Mouse (Mus musculus) forelimb bud, embryonic 11.5 days (tissue): ENCODE data around the gene Alg10b.
A peak's percentile ranks its signal among the peaks of the same experiment; 100 is the strongest.
"Not testable (repeated sequence)": the region's sequence is repeated elsewhere in the genome, so short reads cannot be mapped to it uniquely, and the experiment has no call there.

Experiments used
- DNase-seq: peaks from one replicate; pipeline ENCODE4 v3.0.0-alpha.2; 2012; ENCODE audit warnings: low read depth, low spot score

Gene Alg10b

GRCm38 (mm10) chr15:90223969-90224750 is at the start of gene Alg10b:
Gene Alg10b (plus strand): TSS chr15:90224311.
- peak; percentile 90 for DNase-seq

- not testable (repeated sequence) for DNase-seq
Measured at GRCm38 (mm10) chr15:90183108-90183507, 41.0 kb upstream of the Alg10b start.

- no peak for DNase-seq
Measured at GRCm38 (mm10) chr15:90183511-90183910, 40.6 kb upstream of the Alg10b start.

- DNase-seq, result no peak
Measured at GRCm38 (mm10) chr15:90184743-90185142, 39.4 kb upstream of the Alg10b start.

- no peak for DNase-seq
Measured at GRCm38 (mm10) chr15:90189477-90189876, 34.6 kb upstream of the Alg10b start.

GRCm38 (mm10) chr15:90213946-90214345 is 10.2 kb upstream of the Alg10b start:
- no peak for DNase-seq

GRCm38 (mm10) chr15:90214913-90215312 is 9.2 kb upstream of the Alg10b start:
- peak; percentile 62 for DNase-seq

- DNase-seq, result peak; percentile 52
Measured at GRCm38 (mm10) chr15:90225058-90225575, 1.0 kb downstream of the Alg10b start.

GRCm38 (mm10) chr15:90237657-90238056 is 13.5 kb downstream of the Alg10b start:
- peak; percentile 26 for DNase-seq

GRCm38 (mm10) chr15:90244081-90244480 is 20.0 kb downstream of the Alg10b start:
- DNase-seq, result no peak

GRCm38 (mm10) chr15:90249694-90250093 is 25.6 kb downstream of the Alg10b start:
- peak; percentile 33 for DNase-seq

GRCm38 (mm10) chr15:90282876-90283275 is 58.8 kb downstream of the Alg10b start:
- no peak for DNase-seq
